Comparison of ENCODE assay signal across 30 mouse cellular contexts in genomic region chr9:29136039-29136438, GRCm38 (mm10).
DNase-seq lines count a peak whose midpoint lies in the region; ATAC-seq and TF ChIP-seq lines count a peak whose summit lies in the region.
"Had no signal": no experiment of that assay in that cellular context is flagged by ENCODE, and none has a peak within 500 bp of the region (broad histone marks: within the 10 kb centered on the region; RNA-seq: fewer than 3 reads in every experiment).

No protein-coding gene starts in this region.

- no peak for TF ChIP-seq CTCF in hindbrain, postnatal 0 days (IDR thresholded peaks at IDR 0.05; ENCODE audit: low read depth)

- no peaks in the 10 kb centered on the region for H3K36me3 ChIP-seq in embryonic facial prominence, embryonic 10.5 days (replicated peaks)
- no peaks in the 10 kb centered on the region for H3K36me3 ChIP-seq in limb, embryonic 10.5 days
- H3K36me3 ChIP-seq in hindbrain, embryonic 12.5 days: no peaks in the 10 kb centered on the region
- no peaks in the 10 kb centered on the region for H3K36me3 ChIP-seq in hindbrain, postnatal 0 days (ENCODE audit: insufficient read depth, low read length)
- H3K36me3 ChIP-seq: embryonic facial prominence, embryonic 12.5 days; embryonic facial prominence, embryonic 15.5 days; G1E; heart, embryonic 12.5 days; heart, embryonic 15.5 days; hindbrain, embryonic 10.5 days; intestine, embryonic 15.5 days had no signal

- 49% methylated on average over 4 of the region's 4 CpGs for WGBS in embryonic facial prominence, embryonic 10.5 days
- WGBS in limb, embryonic 10.5 days: 20% methylated on average over 4 of the region's 4 CpGs
- WGBS in hindbrain, embryonic 12.5 days: 85% methylated on average over 4 of the region's 4 CpGs
- WGBS in hindbrain, postnatal 0 days: 90% methylated on average over 4 of the region's 4 CpGs

- no peak overlapping the region for H3K27ac ChIP-seq in embryonic facial prominence, embryonic 10.5 days (replicated peaks)
- H3K27ac ChIP-seq in limb, embryonic 10.5 days: no peak overlapping the region
- H3K27ac ChIP-seq in hindbrain, embryonic 12.5 days: no peak overlapping the region
- no peak overlapping the region for H3K27ac ChIP-seq in hindbrain, postnatal 0 days
- H3K27ac ChIP-seq: embryonic facial prominence, embryonic 12.5 days; embryonic facial prominence, embryonic 15.5 days; gastrocnemius, adult 2 months; heart, embryonic 15.5 days; hindbrain, embryonic 10.5 days; hindbrain, embryonic 14.5 days; intestine, embryonic 15.5 days had no signal

- no peak overlapping the region for H3K4me3 ChIP-seq in embryonic facial prominence, embryonic 10.5 days
- H3K4me3 ChIP-seq in limb, embryonic 10.5 days: no peak overlapping the region
- no peak overlapping the region for H3K4me3 ChIP-seq in hindbrain, embryonic 12.5 days
- no peak overlapping the region for H3K4me3 ChIP-seq in hindbrain, postnatal 0 days (ENCODE audit: low read length)
- H3K4me3 ChIP-seq: embryonic facial prominence, embryonic 12.5 days; embryonic facial prominence, embryonic 15.5 days; gastrocnemius, adult 2 months; heart, embryonic 12.5 days; heart, embryonic 15.5 days; hindbrain, embryonic 10.5 days; intestine, embryonic 15.5 days had no signal

- peaks cover 7% of the 10 kb centered on the region; the same call in 1 of the 2 replicates for H3K4me1 ChIP-seq in embryonic facial prominence, embryonic 10.5 days
- H3K4me1 ChIP-seq in limb, embryonic 10.5 days: peaks cover 16% of the 10 kb centered on the region
- no peaks in the 10 kb centered on the region for H3K4me1 ChIP-seq in hindbrain, embryonic 12.5 days
- no peaks in the 10 kb centered on the region for H3K4me1 ChIP-seq in hindbrain, postnatal 0 days (ENCODE audit: insufficient read depth, low read length)
- H3K4me1 ChIP-seq: embryonic facial prominence, embryonic 12.5 days; embryonic facial prominence, embryonic 15.5 days; heart, embryonic 12.5 days; heart, embryonic 15.5 days; hindbrain, embryonic 10.5 days; intestine, embryonic 15.5 days had no signal

- no peaks in the 10 kb centered on the region for H3K9me3 ChIP-seq in embryonic facial prominence, embryonic 10.5 days
- H3K9me3 ChIP-seq in limb, embryonic 10.5 days (replicated peaks): no peaks in the 10 kb centered on the region
- H3K9me3 ChIP-seq in hindbrain, embryonic 12.5 days (replicated peaks): peaks cover 5% of the 10 kb centered on the region
- H3K9me3 ChIP-seq in hindbrain, postnatal 0 days (ENCODE audit: low read length): no peaks in the 10 kb centered on the region
- H3K9me3 ChIP-seq: embryonic facial prominence, embryonic 15.5 days; heart, embryonic 15.5 days had no signal

- H3K9ac ChIP-seq in hindbrain, embryonic 12.5 days: no peak overlapping the region
- H3K9ac ChIP-seq in hindbrain, postnatal 0 days (replicated peaks; ENCODE audit: low read length): no peak overlapping the region
- H3K9ac ChIP-seq: embryonic facial prominence, embryonic 12.5 days; embryonic facial prominence, embryonic 15.5 days; forebrain, postnatal 0 days; heart, embryonic 12.5 days; heart, embryonic 15.5 days; hindbrain, embryonic 14.5 days; intestine, embryonic 15.5 days had no signal

- no peak overlapping the region for H3K4me2 ChIP-seq in hindbrain, embryonic 12.5 days (replicated peaks)
- H3K4me2 ChIP-seq in hindbrain, postnatal 0 days (ENCODE audit: low read depth, low read length): no peak overlapping the region
- H3K4me2 ChIP-seq: embryonic facial prominence, embryonic 12.5 days; embryonic facial prominence, embryonic 15.5 days; heart, embryonic 12.5 days; heart, embryonic 15.5 days; hindbrain, embryonic 14.5 days; intestine, embryonic 15.5 days had no signal

- H3K27me3 ChIP-seq in embryonic facial prominence, embryonic 10.5 days (replicated peaks; ENCODE audit: low read depth, poor library complexity, severe bottlenecking): no peaks in the 10 kb centered on the region
- no peaks in the 10 kb centered on the region for H3K27me3 ChIP-seq in limb, embryonic 10.5 days (ENCODE audit: low read depth, poor library complexity, severe bottlenecking)
- no peaks in the 10 kb centered on the region for H3K27me3 ChIP-seq in hindbrain, embryonic 12.5 days
- H3K27me3 ChIP-seq in hindbrain, postnatal 0 days (ENCODE audit: insufficient read depth, low read length): no peaks in the 10 kb centered on the region
- H3K27me3 ChIP-seq: CH12.LX; embryonic facial prominence, embryonic 12.5 days; embryonic facial prominence, embryonic 15.5 days; heart, embryonic 12.5 days; heart, embryonic 15.5 days; intestine, embryonic 15.5 days; Patski had no signal

- DNase-seq in embryo, embryonic 10.5 days (ENCODE audit: low spot score): peak; percentile 26
- DNase-seq in embryonic facial prominence, embryonic 10.5 days (ENCODE audit: low spot score): peak; percentile 33
- DNase-seq in limb, embryonic 10.5 days (ENCODE audit: low spot score): peak; percentile 39
- no peak for DNase-seq in retina, embryonic 14.5 days (ENCODE audit: low spot score)
- DNase-seq in hindbrain, postnatal 0 days (ENCODE audit: low spot score): no peak
- DNase-seq: adrenal gland, postnatal 10 days; adrenal gland, postnatal 36 days; B cell, adult 2 months; cerebellum, adult 18-20 months; cerebellum, adult 9-10 months; cerebellum, postnatal 14 days; forebrain, postnatal 0 days; gastrocnemius, adult 2 months; gastrocnemius, postnatal 14 days; heart, adult 18-20 months; heart, postnatal 10 days; heart, postnatal 36 days; kidney, adult 11 months had no signal

- no peak for ATAC-seq in hindbrain, embryonic 12.5 days (ENCODE audit: low FRiP score)
- ATAC-seq in hindbrain, postnatal 0 days: no peak
- ATAC-seq: forebrain, embryonic 14.5 days; forebrain, postnatal 0 days; intestine, embryonic 15.5 days; Patski had no signal

Comparison
In these comparisons a context has a peak if more than half of its experiments do, and no peak if none do; other contexts are left out.
1. DNase-seq: peak in embryo, embryonic 10.5 days (single experiment), embryonic facial prominence, embryonic 10.5 days (single experiment) and limb, embryonic 10.5 days (single experiment); none in retina, embryonic 14.5 days (single experiment) and hindbrain, postnatal 0 days (single experiment).